ENCODE assay signal across 8 mouse cellular contexts in genomic region chr5:138193771-138194727, GRCm38 (mm10). TPM values are rescaled to one million over a fixed set of nuclear protein-coding genes. Genes with fewer than 3 reads are reported as not detected.
DNase-seq lines count a peak whose midpoint lies in the region; ATAC-seq lines count a peak whose summit lies in the region.

Mblac1 (plus strand) TSS chr5:138194314.

- DNase-seq in gastrocnemius, adult 8-10 months (ENCODE audit: low spot score in 2 of 2): peak; percentile 68 to 74
- DNase-seq in induced T-regulatory cell, adult 2 months (ENCODE audit: low read depth): peak; percentile 88
- DNase-seq in left cerebral cortex, postnatal 14 days (ENCODE audit: low spot score in 2 of 2): peak; percentile 77 to 80
- DNase-seq in mesoderm, embryonic 11.5 days (ENCODE audit: low read depth, low spot score): peak; percentile 95
- DNase-seq in right cerebral cortex, postnatal 36 days (ENCODE audit: low spot score in 2 of 2): peak; percentile 63 to 67
- peak; percentile 89 for DNase-seq in yolk sac, embryonic 10.5 days (ENCODE audit: low spot score)

- peak; percentile 67 for ATAC-seq in activated CD4-positive, CD25-positive, alpha-beta regulatory T cell, adult 4 months
- ATAC-seq in common myeloid progenitor, adult 5-6 weeks (replicated peaks; ENCODE audit: low read depth, poor library complexity, severe bottlenecking): peak; percentile 81

- intact Hi-C loops in left cerebral cortex, postnatal 14 days (cut with DNase I): no loop called here

RNA-seq across cellular contexts. Expression of gene Mblac1, which starts in this region (rescaled TPM):
- polyA plus RNA-seq in activated CD4-positive, CD25-positive, alpha-beta regulatory T cell, adult 4 months (2017; shearing (Covaris generic)): under 1 TPM; 0.42 to 0.51 TPM
- total RNA-seq in common myeloid progenitor, adult 5-6 weeks (2017): 2.2 and 7.7 TPM in 2 replicates
- 1 to 10 TPM; 1.5 to 2.3 (median 1.8) TPM for total RNA-seq in gastrocnemius, adult 8-10 months (2022)
- 10 to 100 TPM; 10.1 to 12.8 TPM for total RNA-seq in left cerebral cortex, postnatal 14 days (2021)

Comparison
In these comparisons a context has a peak if more than half of its experiments do, and no peak if none do; other contexts are left out.
1. Peak in every context shown above with its lines: DNase-seq and ATAC-seq.
2. Peak in ATAC-seq in activated CD4-positive, CD25-positive, alpha-beta regulatory T cell, adult 4 months; RNA of the gene not detected or under 1 TPM.